Mouse (Mus musculus): ENCODE results near the gene Fgfr2. TPM values are rescaled to one million over a fixed set of nuclear protein-coding genes. Genes with fewer than 3 reads are reported as not detected.

Gene Fgfr2
- polyA plus RNA-seq, 1 experiment from 2014 or later, result 34.1 TPM

- peaks cover 19% of the 10 kb centered on the region for H3K4me1 ChIP-seq (replicated peaks)
- WGBS, result 23% methylated on average over 2 of the region's 2 CpGs
Observed at GRCm38 (mm10) chr7:131037083-131037482, 2086.1 kb downstream of the Fgfr2 start.

GRCm38 (mm10) chr7:131036396-131036795 is 2086.8 kb downstream of the Fgfr2 start:
- Histone ChIP-seq H3K27ac (ENCODE audit: poor library complexity, severe bottlenecking) (no peak overlapping the region), H3K4me2 (no peak overlapping the region), H3K27me3 (replicated peaks) (no peaks in the 10 kb centered on the region), H3K36me3 (no peaks in the 10 kb centered on the region), H3K4me1 (replicated peaks) (peaks cover 19% of the 10 kb centered on the region), H3K9ac (no peak overlapping the region), H3K4me3 (no peak overlapping the region), H3K9me3 (replicated peaks) (no peaks in the 10 kb centered on the region)
- ATAC-seq (ENCODE audit: insufficient number of reproducible peaks, low FRiP score), result no peak
- WGBS, result 42% methylated on average over 3 of the region's 3 CpGs

More at GRCm38 (mm10) chr7:131037083-131037482, 2086.1 kb downstream of the Fgfr2 start:
- no peak overlapping the region for H3K9ac ChIP-seq
- H3K27ac ChIP-seq (ENCODE audit: poor library complexity, severe bottlenecking), result no peak overlapping the region
- H3K4me2 ChIP-seq, result no peak overlapping the region
- no peak overlapping the region for H3K4me3 ChIP-seq
- H3K36me3 ChIP-seq, result no peaks in the 10 kb centered on the region
- H3K27me3 ChIP-seq (replicated peaks), result no peaks in the 10 kb centered on the region
- ATAC-seq (ENCODE audit: insufficient number of reproducible peaks, low FRiP score), result no peak
- H3K9me3 ChIP-seq (replicated peaks), result no peaks in the 10 kb centered on the region

- Histone ChIP-seq H3K4me1 (replicated peaks) (peaks cover 4% of the 10 kb centered on the region; the same call in 1 of the 2 replicates), H3K4me3 (no peak within 1 kb of the TSS), H3K9me3 (replicated peaks) (no peaks in the 10 kb centered on the region)
Observed at GRCm38 (mm10) chr7:131031755-131032154, 2091.4 kb downstream of the Fgfr2 start, which contains the start of gene Dmbt1. Gene Dmbt1 (plus strand): TSS chr7:131032053.

GRCm38 (mm10) chr7:131027557-131027956 is 2095.6 kb downstream of the Fgfr2 start:
- no peak overlapping the region for H3K4me2 ChIP-seq
- no peak overlapping the region for H3K4me3 ChIP-seq
- H3K27ac ChIP-seq (ENCODE audit: poor library complexity, severe bottlenecking), result no peak overlapping the region
- 55% methylated on average over 1 of the region's 1 CpGs for WGBS
- no peaks in the 10 kb centered on the region for H3K9me3 ChIP-seq (replicated peaks)
- H3K36me3 ChIP-seq, result no peaks in the 10 kb centered on the region
- peaks cover 11% of the 10 kb centered on the region for H3K4me1 ChIP-seq (replicated peaks)
- no peak overlapping the region for H3K9ac ChIP-seq
- no peaks in the 10 kb centered on the region for H3K27me3 ChIP-seq (replicated peaks)
- no peak for ATAC-seq (ENCODE audit: insufficient number of reproducible peaks, low FRiP score)

More at GRCm38 (mm10) chr7:131031755-131032154, 2091.4 kb downstream of the Fgfr2 start, which contains the start of gene Dmbt1:
- Histone ChIP-seq H3K27ac (ENCODE audit: poor library complexity, severe bottlenecking) (no peak within 1 kb of the TSS), H3K9ac (no peak within 1 kb of the TSS), H3K27me3 (replicated peaks) (no peaks in the 10 kb centered on the region), H3K36me3 (no peaks in the 10 kb centered on the region), H3K4me2 (no peak within 1 kb of the TSS)
- 79% methylated on average over 5 of the region's 5 CpGs for WGBS
- no peak for ATAC-seq (ENCODE audit: insufficient number of reproducible peaks, low FRiP score)

GRCm38 (mm10) chr7:131024807-131025206 is 2098.3 kb downstream of the Fgfr2 start:
- Histone ChIP-seq H3K4me1 (replicated peaks) (peaks cover 11% of the 10 kb centered on the region), H3K9ac (no peak overlapping the region), H3K4me2 (no peak overlapping the region), H3K27me3 (replicated peaks) (no peaks in the 10 kb centered on the region), H3K27ac (ENCODE audit: poor library complexity, severe bottlenecking) (no peak overlapping the region), H3K36me3 (no peaks in the 10 kb centered on the region), H3K9me3 (replicated peaks) (no peaks in the 10 kb centered on the region), H3K4me3 (no peak overlapping the region)
- WGBS, result 17% methylated on average over 1 of the region's 1 CpGs
- no peak for ATAC-seq (ENCODE audit: insufficient number of reproducible peaks, low FRiP score)

GRCm38 (mm10) chr7:131019181-131019580 is 2104.0 kb downstream of the Fgfr2 start:
- Histone ChIP-seq H3K9me3 (replicated peaks) (peaks cover 5% of the 10 kb centered on the region; the same call in 1 of the 2 replicates), H3K36me3 (no peaks in the 10 kb centered on the region), H3K27me3 (replicated peaks) (no peaks in the 10 kb centered on the region), H3K4me3 (no peak overlapping the region), H3K27ac (ENCODE audit: poor library complexity, severe bottlenecking) (no peak overlapping the region), H3K4me1 (replicated peaks) (peaks cover 3% of the 10 kb centered on the region; the same call in 1 of the 2 replicates), H3K4me2 (no peak overlapping the region), H3K9ac (no peak overlapping the region)
- ATAC-seq (ENCODE audit: insufficient number of reproducible peaks, low FRiP score), result no peak
- 66% methylated on average over 2 of the region's 2 CpGs for WGBS

GRCm38 (mm10) chr7:131011901-131012300 is 2111.2 kb downstream of the Fgfr2 start:
- H3K9me3 ChIP-seq (replicated peaks), result peaks cover 10% of the 10 kb centered on the region; the same call in 1 of the 2 replicates
- no peak overlapping the region for H3K4me2 ChIP-seq
- no peak overlapping the region for H3K9ac ChIP-seq
- H3K36me3 ChIP-seq, result no peaks in the 10 kb centered on the region
- WGBS, result 45% methylated on average over 1 of the region's 1 CpGs
- no peaks in the 10 kb centered on the region for H3K4me1 ChIP-seq (replicated peaks)
- no peak overlapping the region for H3K27ac ChIP-seq (ENCODE audit: poor library complexity, severe bottlenecking)
- H3K4me3 ChIP-seq, result no peak overlapping the region
- ATAC-seq (ENCODE audit: insufficient number of reproducible peaks, low FRiP score), result no peak
- H3K27me3 ChIP-seq (replicated peaks), result no peaks in the 10 kb centered on the region

GRCm38 (mm10) chr7:131009178-131009577 is 2114.0 kb downstream of the Fgfr2 start:
- Histone ChIP-seq H3K4me2 (no peak overlapping the region), H3K36me3 (no peaks in the 10 kb centered on the region), H3K9ac (no peak overlapping the region), H3K27me3 (replicated peaks) (no peaks in the 10 kb centered on the region), H3K4me3 (no peak overlapping the region), H3K27ac (ENCODE audit: poor library complexity, severe bottlenecking) (no peak overlapping the region), H3K4me1 (replicated peaks) (no peaks in the 10 kb centered on the region), H3K9me3 (replicated peaks) (peaks cover 26% of the 10 kb centered on the region)
- no peak for ATAC-seq (ENCODE audit: insufficient number of reproducible peaks, low FRiP score)
- 69% methylated on average over 5 of the region's 5 CpGs for whole genome bisulfite sequencing

- no peak overlapping the region for H3K27ac ChIP-seq (ENCODE audit: poor library complexity, severe bottlenecking)
- H3K9ac ChIP-seq, result no peak overlapping the region
- H3K9me3 ChIP-seq (replicated peaks), result peaks cover 26% of the 10 kb centered on the region
- no peak for ATAC-seq (ENCODE audit: insufficient number of reproducible peaks, low FRiP score)
- no peaks in the 10 kb centered on the region for H3K4me1 ChIP-seq (replicated peaks)
- H3K4me2 ChIP-seq, result no peak overlapping the region
- no peaks in the 10 kb centered on the region for H3K36me3 ChIP-seq
- no peaks in the 10 kb centered on the region for H3K27me3 ChIP-seq (replicated peaks)
- WGBS, result 97% methylated on average over 2 of the region's 2 CpGs
- no peak overlapping the region for H3K4me3 ChIP-seq
Observed at GRCm38 (mm10) chr7:131007221-131007620, 2115.9 kb downstream of the Fgfr2 start.

- no peaks in the 10 kb centered on the region for H3K27me3 ChIP-seq (replicated peaks)
- WGBS, result 76% methylated on average over 5 of the region's 5 CpGs
- no peak overlapping the region for H3K27ac ChIP-seq (ENCODE audit: poor library complexity, severe bottlenecking)
- ATAC-seq (ENCODE audit: insufficient number of reproducible peaks, low FRiP score), result no peak
- no peaks in the 10 kb centered on the region for H3K36me3 ChIP-seq
- H3K9me3 ChIP-seq (replicated peaks), result peaks cover 26% of the 10 kb centered on the region
- H3K4me3 ChIP-seq, result no peak overlapping the region
- H3K4me2 ChIP-seq, result no peak overlapping the region
- H3K9ac ChIP-seq, result no peak overlapping the region
- no peaks in the 10 kb centered on the region for H3K4me1 ChIP-seq (replicated peaks)
Observed at GRCm38 (mm10) chr7:131004071-131004470, 2119.1 kb downstream of the Fgfr2 start.

GRCm38 (mm10) chr7:131001976-131002726 is 2121.0 kb downstream of the Fgfr2 start:
- H3K9ac ChIP-seq, result no peak overlapping the region
- H3K36me3 ChIP-seq, result no peaks in the 10 kb centered on the region
- no peak overlapping the region for H3K4me3 ChIP-seq
- H3K4me1 ChIP-seq (replicated peaks), result no peaks in the 10 kb centered on the region
- 77% methylated on average over 12 of the region's 12 CpGs for WGBS
- H3K27ac ChIP-seq (ENCODE audit: poor library complexity, severe bottlenecking), result no peak overlapping the region
- no peaks in the 10 kb centered on the region for H3K27me3 ChIP-seq (replicated peaks)
- no peak overlapping the region for H3K4me2 ChIP-seq
- no peak for ATAC-seq (ENCODE audit: insufficient number of reproducible peaks, low FRiP score)
- H3K9me3 ChIP-seq (replicated peaks), result peaks cover 18% of the 10 kb centered on the region
